Mouse (Mus musculus): ENCODE results near the gene Ube2o. TPM values are rescaled to one million over a fixed set of nuclear protein-coding genes. Genes with fewer than 3 reads are reported as not detected.

The Ube2o gene
- total and polyA plus RNA-seq, 2 experiments from 2014 or later, result 35.7 to 109 TPM

- Histone ChIP-seq H3K4me3 (ENCODE audit: low read depth, low read length) (no peak overlapping the region), H3K9me3 (ENCODE audit: low read length) (no peaks in the 10 kb centered on the region), H3K36me3 (ENCODE audit: insufficient read depth, low read length) (no peaks in the 10 kb centered on the region), H3K4me2 (ENCODE audit: low read depth, low read length, poor library complexity, severe bottlenecking) (peak overlapping the region; percentile 29; the same call in 1 of the 2 replicates), H3K9ac (replicated peaks; ENCODE audit: low read length, poor library complexity, severe bottlenecking) (no peak overlapping the region), H3K27me3 (ENCODE audit: insufficient read depth, low read length) (no peaks in the 10 kb centered on the region), H3K27ac (ENCODE audit: low read depth, low read length) (no peak overlapping the region), H3K4me1 (ENCODE audit: insufficient read depth, low read length) (0 out of 2 replicates have a peak, but pooled peaks cover 3% of the 10 kb centered on the region)
- 46% methylated on average over 8 of the region's 8 CpGs for WGBS
- ATAC-seq (ENCODE audit: low FRiP score) (no peak), DNase-seq (ENCODE audit: low spot score) (no peak)
- TF ChIP-seq CTCF (IDR thresholded peaks at IDR 0.05), result no peak
These were observed 8.3 kb upstream of the Ube2o start for GRCm38 (mm10) chr11:116589574-116589973.

GRCm38 (mm10) chr11:116589020-116589531 lies 7.8 kb upstream of the Ube2o start:
- peak; percentile 36 for DNase-seq (ENCODE audit: low spot score)
- Histone ChIP-seq H3K9me3 (ENCODE audit: low read length) (no peaks in the 10 kb centered on the region), H3K27me3 (ENCODE audit: insufficient read depth, low read length) (no peaks in the 10 kb centered on the region), H3K27ac (ENCODE audit: low read depth, low read length) (no peak overlapping the region), H3K4me3 (ENCODE audit: low read depth, low read length) (no peak overlapping the region), H3K9ac (replicated peaks; ENCODE audit: low read length, poor library complexity, severe bottlenecking) (no peak overlapping the region), H3K4me2 (ENCODE audit: low read depth, low read length, poor library complexity, severe bottlenecking) (peak overlapping the region; percentile 29; the same call in 1 of the 2 replicates), H3K4me1 (ENCODE audit: insufficient read depth, low read length) (0 out of 2 replicates have a peak, but pooled peaks cover 3% of the 10 kb centered on the region), H3K36me3 (ENCODE audit: insufficient read depth, low read length) (no peaks in the 10 kb centered on the region)
- 14% methylated on average over 14 of the region's 14 CpGs for WGBS
- no peak for ATAC-seq (ENCODE audit: low FRiP score)
- no peak for TF ChIP-seq CTCF (IDR thresholded peaks at IDR 0.05)

GRCm38 (mm10) chr11:116586801-116587631 lies 5.8 kb upstream of the Ube2o start:
- no peak overlapping the region for H3K9ac ChIP-seq (replicated peaks; ENCODE audit: low read length, poor library complexity, severe bottlenecking)
- ATAC-seq (ENCODE audit: low FRiP score), result peak; percentile 84
- 21% methylated on average over 23 of the region's 23 CpGs for WGBS

GRCm38 (mm10) chr11:116586310-116586709 lies 5.1 kb upstream of the Ube2o start, which contains the start of gene Aanat:
Gene Aanat, plus strand, starts transcription at chr11:116586432.
- peak within 1 kb of the TSS; percentile 7; the same call in 1 of the 2 replicates for H3K4me3 ChIP-seq (ENCODE audit: low read depth, low read length)
- no peaks in the 10 kb centered on the region for H3K27me3 ChIP-seq (ENCODE audit: insufficient read depth, low read length)
- WGBS, result 74% methylated on average over 5 of the region's 5 CpGs
- H3K4me2 ChIP-seq (ENCODE audit: low read depth, low read length, poor library complexity, severe bottlenecking), result peak within 1 kb of the TSS; percentile 31
- TF ChIP-seq CTCF (IDR thresholded peaks at IDR 0.05), result no peak
- ATAC-seq (ENCODE audit: low FRiP score), result no peak
- H3K4me1 ChIP-seq (ENCODE audit: insufficient read depth, low read length), result no peaks in the 10 kb centered on the region
- H3K27ac ChIP-seq (ENCODE audit: low read depth, low read length), result 0 out of 2 replicates have a peak within 1 kb of the TSS, but pooled peaks have one; percentile 34
- H3K9ac ChIP-seq (replicated peaks; ENCODE audit: low read length, poor library complexity, severe bottlenecking), result no peak within 1 kb of the TSS
- no peaks in the 10 kb centered on the region for H3K9me3 ChIP-seq (ENCODE audit: low read length)
- no peak for DNase-seq (ENCODE audit: low spot score)
- H3K36me3 ChIP-seq (ENCODE audit: insufficient read depth, low read length), result no peaks in the 10 kb centered on the region

More at GRCm38 (mm10) chr11:116586801-116587631, 5.8 kb upstream of the Ube2o start:
- Histone ChIP-seq H3K27me3 (ENCODE audit: insufficient read depth, low read length) (no peaks in the 10 kb centered on the region), H3K36me3 (ENCODE audit: insufficient read depth, low read length) (no peaks in the 10 kb centered on the region), H3K4me1 (ENCODE audit: insufficient read depth, low read length) (no peaks in the 10 kb centered on the region), H3K4me3 (ENCODE audit: low read depth, low read length) (peak overlapping the region; percentile 7; the same call in 1 of the 2 replicates), H3K9me3 (ENCODE audit: low read length) (no peaks in the 10 kb centered on the region), H3K27ac (ENCODE audit: low read depth, low read length) (peak overlapping the region; percentile 34; the same call in 1 of the 2 replicates), H3K4me2 (ENCODE audit: low read depth, low read length, poor library complexity, severe bottlenecking) (peak overlapping the region; percentile 31)
- peak; percentile 66 for DNase-seq (ENCODE audit: low spot score)
- peak; percentile 93 for TF ChIP-seq CTCF (IDR thresholded peaks at IDR 0.05)

GRCm38 (mm10) chr11:116585682-116586081 lies 4.4 kb upstream of the Ube2o start:
- no peak overlapping the region for H3K9ac ChIP-seq (replicated peaks; ENCODE audit: low read length, poor library complexity, severe bottlenecking)
- no peaks in the 10 kb centered on the region for H3K9me3 ChIP-seq (ENCODE audit: low read length)
- ATAC-seq (ENCODE audit: low FRiP score) (no peak), DNase-seq (ENCODE audit: low spot score) (no peak)
- no peaks in the 10 kb centered on the region for H3K27me3 ChIP-seq (ENCODE audit: insufficient read depth, low read length)
- 90% methylated on average over 6 of the region's 6 CpGs for WGBS
- H3K4me1 ChIP-seq (ENCODE audit: insufficient read depth, low read length), result no peaks in the 10 kb centered on the region
- no peaks in the 10 kb centered on the region for H3K36me3 ChIP-seq (ENCODE audit: insufficient read depth, low read length)
- H3K27ac ChIP-seq (ENCODE audit: low read depth, low read length), result no peak overlapping the region
- TF ChIP-seq CTCF (IDR thresholded peaks at IDR 0.05), result no peak
- H3K4me2 ChIP-seq (ENCODE audit: low read depth, low read length, poor library complexity, severe bottlenecking), result no peak overlapping the region
- no peak overlapping the region for H3K4me3 ChIP-seq (ENCODE audit: low read depth, low read length)

Measured in midbrain, postnatal 0 days (tissue).